Mouse (Mus musculus): Measurements from ENCODE around the gene Oip5. TPM values are rescaled to one million over a fixed set of nuclear protein-coding genes. Genes with fewer than 3 reads are reported as not detected.
"Not testable (repeated sequence)": the region's sequence is repeated elsewhere in the genome, so short reads cannot be mapped to it uniquely, and the experiment has no call there.

Gene Oip5
- polyA plus RNA-seq (2015; fragmentation: Nextera tagmentation; extraction: Ambion mirVana): 26.3 and 27.6 TPM in 2 replicates

GRCm38 (mm10) chr2:119618199-119618982 is at the start of gene Oip5, which contains the start of gene Nusap1:
Gene Oip5 (minus strand): TSS chr2:119618469.
Gene Nusap1 (plus strand): TSS chr2:119618298.
- Histone ChIP-seq H3K4me3 (peak within 1 kb of the TSS; percentile 67), H3K4me1 (peaks cover 43% of the 10 kb centered on the region), H3K9me3 (replicated peaks) (no peaks in the 10 kb centered on the region), H3K4me2 (peak within 1 kb of the TSS; percentile 90), H3K27me3 (no peaks in the 10 kb centered on the region), H3K9ac (peak within 1 kb of the TSS; percentile 77), H3K27ac (peak within 1 kb of the TSS; percentile 59), H3K36me3 (ENCODE audit: poor library complexity, severe bottlenecking) (peaks cover 6% of the 10 kb centered on the region)
- ATAC-seq: peak; percentile 100
- under 1% methylated on average over 55 of the region's 55 CpGs for WGBS

- H3K36me3 ChIP-seq (ENCODE audit: poor library complexity, severe bottlenecking); H3K4me3 ChIP-seq; H3K9me3 ChIP-seq (replicated peaks); ATAC-seq; H3K9ac ChIP-seq; H3K27me3 ChIP-seq; H3K4me2 ChIP-seq; H3K27ac ChIP-seq; H3K4me1 ChIP-seq: not testable (repeated sequence)
- 69% methylated on average over 21 of the region's 23 CpGs for WGBS
Measured at GRCm38 (mm10) chr2:119665744-119666143, 47.5 kb upstream of the Oip5 start.

DNA sequence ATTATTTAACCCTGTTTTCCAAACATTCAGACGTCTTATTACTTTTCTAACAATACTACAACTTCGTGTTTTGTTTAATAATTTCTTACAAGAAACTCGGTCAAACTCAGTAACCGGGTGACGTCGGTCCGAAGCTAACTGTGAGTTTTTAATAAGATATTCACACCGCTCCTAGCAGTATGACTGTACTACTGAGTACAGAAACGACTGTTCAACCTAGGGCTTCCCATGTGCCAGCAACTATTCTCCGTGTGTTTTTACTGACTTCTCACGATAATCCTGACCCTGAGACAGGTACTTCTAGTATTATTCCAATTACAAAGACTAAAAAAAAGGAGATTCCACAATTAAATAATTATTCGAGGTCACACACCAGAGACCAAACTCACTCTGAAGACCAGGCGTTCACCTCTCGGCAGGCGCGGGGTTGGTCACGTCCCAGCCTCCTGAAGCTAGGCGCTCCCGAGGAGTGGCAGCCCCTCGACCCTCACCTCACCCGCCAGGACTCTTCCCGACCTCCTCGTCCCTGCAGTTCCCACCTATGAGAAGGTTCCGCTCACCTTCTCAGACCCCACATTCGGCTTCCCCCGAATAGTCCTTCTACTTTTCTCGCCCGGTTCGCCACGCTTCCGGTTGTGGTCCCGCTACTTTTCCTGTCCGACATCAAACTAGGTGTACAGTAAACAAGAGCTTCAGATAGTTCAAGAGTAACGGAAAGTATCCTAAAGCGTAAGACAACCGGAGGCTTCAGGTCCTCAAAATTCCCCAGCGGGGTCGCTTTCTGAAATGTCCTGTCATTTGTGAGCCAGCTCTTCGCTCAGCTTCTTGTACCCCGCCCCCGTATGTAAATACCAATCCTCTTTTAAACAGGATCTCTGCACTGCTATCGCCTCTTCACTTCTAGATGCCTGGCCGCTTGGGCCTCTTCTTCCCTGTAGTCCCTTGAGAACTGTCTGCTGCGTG is 44.2 kb upstream of the Oip5 start, which contains the start of gene Ndufaf1:
Ndufaf1 (minus strand) TSS at position 608 of the 963 bp plus-strand sequence.
- no peaks in the 10 kb centered on the region for H3K9me3 ChIP-seq (replicated peaks)
- 1% methylated on average over 44 of the region's 44 CpGs for WGBS
- H3K27me3 ChIP-seq: no peaks in the 10 kb centered on the region
- no peak within 1 kb of the TSS for H3K27ac ChIP-seq
- peak within 1 kb of the TSS; percentile 87 for H3K9ac ChIP-seq
- H3K4me2 ChIP-seq: peak within 1 kb of the TSS; percentile 78
- peak within 1 kb of the TSS; percentile 83 for H3K4me3 ChIP-seq
- H3K4me1 ChIP-seq: peaks cover 9% of the 10 kb centered on the region
- ATAC-seq: peak; percentile 83
- H3K36me3 ChIP-seq (ENCODE audit: poor library complexity, severe bottlenecking): peaks cover 22% of the 10 kb centered on the region

DNA sequence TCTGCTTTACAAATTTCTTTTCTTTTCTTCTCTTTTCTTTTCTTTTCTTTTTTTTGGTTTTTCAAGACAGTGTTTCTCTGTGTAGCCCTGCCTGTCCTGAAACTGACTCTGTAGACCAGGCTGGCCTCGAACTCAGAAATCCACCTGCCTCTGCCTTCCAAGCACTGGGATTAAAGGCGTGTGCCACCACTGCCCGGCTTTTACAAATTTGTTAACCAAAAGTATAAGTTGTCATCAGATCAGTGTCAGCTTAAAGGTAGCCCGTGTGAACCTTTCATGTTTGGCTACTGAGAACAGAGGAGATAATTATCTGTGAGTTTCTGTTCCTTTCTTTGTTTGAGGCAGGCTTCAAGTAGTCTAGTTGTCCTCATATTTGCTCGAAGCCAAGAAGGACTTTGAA is 26.0 kb upstream of the Oip5 start:
- Histone ChIP-seq H3K27ac (no peak overlapping the region), H3K9ac (no peak overlapping the region), H3K27me3 (no peaks in the 10 kb centered on the region), H3K4me3 (no peak overlapping the region), H3K36me3 (ENCODE audit: poor library complexity, severe bottlenecking) (peaks cover 93% of the 10 kb centered on the region), H3K9me3 (replicated peaks) (no peaks in the 10 kb centered on the region), H3K4me1 (no peaks in the 10 kb centered on the region), H3K4me2 (no peak overlapping the region)
- ATAC-seq: no peak
- 92% methylated on average over 5 of the region's 5 CpGs for WGBS

GRCm38 (mm10) chr2:119641214-119641912 is 23.1 kb upstream of the Oip5 start:
- Histone ChIP-seq H3K9ac (no peak overlapping the region), H3K27ac (no peak overlapping the region), H3K27me3 (no peaks in the 10 kb centered on the region), H3K9me3 (replicated peaks) (no peaks in the 10 kb centered on the region), H3K4me2 (no peak overlapping the region), H3K36me3 (ENCODE audit: poor library complexity, severe bottlenecking) (peaks cover 95% of the 10 kb centered on the region), H3K4me1 (no peaks in the 10 kb centered on the region), H3K4me3 (no peak overlapping the region)
- ATAC-seq: no peak
- 91% methylated on average over 5 of the region's 5 CpGs for WGBS

- Histone ChIP-seq H3K4me3 (no peak overlapping the region), H3K4me1 (no peaks in the 10 kb centered on the region), H3K27me3 (no peaks in the 10 kb centered on the region), H3K36me3 (ENCODE audit: poor library complexity, severe bottlenecking) (peaks cover 92% of the 10 kb centered on the region), H3K4me2 (no peak overlapping the region), H3K9me3 (replicated peaks) (no peaks in the 10 kb centered on the region), H3K9ac (no peak overlapping the region), H3K27ac (no peak overlapping the region)
- WGBS: 81% methylated on average over 1 of the region's 1 CpGs
- no peak for ATAC-seq
Measured at GRCm38 (mm10) chr2:119636781-119637180, 18.5 kb upstream of the Oip5 start.

GRCm38 (mm10) chr2:119621302-119621701 is 3.0 kb upstream of the Oip5 start:
- peak overlapping the region; percentile 30; the same call in 1 of the 2 replicates for H3K9ac ChIP-seq
- H3K4me2 ChIP-seq: peak overlapping the region; percentile 47
- H3K4me1 ChIP-seq: peaks cover 45% of the 10 kb centered on the region
- peaks cover 31% of the 10 kb centered on the region for H3K36me3 ChIP-seq (ENCODE audit: poor library complexity, severe bottlenecking)
- ATAC-seq: no peak
- no peak overlapping the region for H3K27ac ChIP-seq
- H3K27me3 ChIP-seq: no peaks in the 10 kb centered on the region
- no peaks in the 10 kb centered on the region for H3K9me3 ChIP-seq (replicated peaks)
- WGBS: 96% methylated on average over 2 of the region's 2 CpGs
- peak overlapping the region; percentile 11; the same call in 1 of the 2 replicates for H3K4me3 ChIP-seq

DNA sequence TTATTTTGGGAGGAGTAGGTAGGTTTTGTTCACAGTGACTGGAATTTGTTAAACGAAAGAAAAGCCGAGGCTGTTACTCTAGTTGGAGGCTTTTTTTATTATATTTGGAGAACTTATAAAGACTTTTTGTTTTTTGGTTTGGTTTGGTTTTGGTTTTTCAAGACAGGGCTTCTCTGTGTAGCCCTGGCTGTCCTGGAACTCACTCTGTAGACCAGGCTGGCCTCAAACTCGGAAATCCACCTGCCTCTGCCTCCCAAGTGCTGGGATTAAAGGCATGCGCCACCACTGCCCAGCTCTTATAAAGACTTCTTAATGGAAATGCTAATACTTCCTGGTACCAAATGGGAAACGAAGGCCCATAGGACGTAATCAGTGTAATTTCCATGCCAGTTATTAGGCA is 733 bp upstream of the Oip5 start:
- Histone ChIP-seq H3K4me1 (peaks cover 46% of the 10 kb centered on the region), H3K27ac (peak overlapping the region; percentile 59; the same call in 1 of the 2 replicates), H3K36me3 (ENCODE audit: poor library complexity, severe bottlenecking) (peaks cover 12% of the 10 kb centered on the region), H3K4me2 (peak overlapping the region; percentile 90), H3K4me3 (peak overlapping the region; percentile 67), H3K9ac (peak overlapping the region; percentile 66)
- not testable (repeated sequence) for H3K27me3 ChIP-seq; ATAC-seq; H3K9me3 ChIP-seq (replicated peaks)
- whole genome bisulfite sequencing: 9% methylated on average over 6 of the region's 6 CpGs

DNA sequence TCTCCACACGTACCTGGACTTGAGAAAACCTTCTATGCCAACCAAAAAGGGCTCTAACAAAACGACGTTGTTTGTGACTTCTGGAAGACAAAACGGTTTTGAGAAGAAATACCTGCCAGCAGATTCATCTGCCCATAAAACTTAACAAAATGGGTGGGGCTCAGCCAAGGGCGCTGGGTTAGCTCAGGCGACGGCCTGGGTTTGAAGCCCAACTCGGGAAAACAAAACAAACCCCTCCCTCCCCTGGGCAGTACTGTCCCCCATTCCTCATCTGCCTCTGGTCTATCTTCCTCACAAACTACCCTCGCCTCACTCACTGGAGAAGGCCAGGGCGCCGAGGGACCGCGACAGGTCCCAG is 449 bp downstream of the Oip5 start:
- under 1% methylated on average over 13 of the region's 13 CpGs for WGBS
- no peaks in the 10 kb centered on the region for H3K9me3 ChIP-seq (replicated peaks)
- peaks cover 42% of the 10 kb centered on the region for H3K4me1 ChIP-seq
- H3K36me3 ChIP-seq (ENCODE audit: poor library complexity, severe bottlenecking): peaks cover 3% of the 10 kb centered on the region; the same call in 1 of the 2 replicates
- no peaks in the 10 kb centered on the region for H3K27me3 ChIP-seq
- H3K4me3 ChIP-seq: peak overlapping the region; percentile 67
- no peak overlapping the region; the same call in 1 of the 2 replicates for H3K27ac ChIP-seq
- peak overlapping the region; percentile 77 for H3K9ac ChIP-seq
- no peak for ATAC-seq
- H3K4me2 ChIP-seq: peak overlapping the region; percentile 90

DNA sequence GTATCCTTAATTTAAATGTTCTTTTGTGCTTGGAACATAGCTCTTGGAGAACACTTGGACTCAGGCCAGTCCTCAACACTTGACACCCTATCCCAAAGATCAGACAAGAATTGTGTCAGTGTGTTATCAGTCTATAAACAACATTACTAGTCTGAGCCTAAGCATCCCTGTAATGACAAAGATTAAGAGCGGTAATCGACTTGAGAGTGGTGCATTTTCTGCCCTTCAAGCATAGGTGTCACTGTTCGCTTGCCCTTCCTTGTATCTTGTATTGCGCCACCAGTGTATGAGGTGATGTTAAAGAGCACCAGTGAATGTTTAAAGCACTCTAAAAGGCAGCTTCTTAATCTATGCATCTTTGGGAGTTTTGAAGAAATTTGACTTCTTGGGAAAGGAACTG is 11.2 kb downstream of the Oip5 start:
- WGBS: 93% methylated on average over 4 of the region's 4 CpGs
- H3K27ac ChIP-seq: no peak overlapping the region
- no peaks in the 10 kb centered on the region for H3K27me3 ChIP-seq
- no peak overlapping the region for H3K4me2 ChIP-seq
- no peak for ATAC-seq
- H3K4me1 ChIP-seq: no peaks in the 10 kb centered on the region
- no peak overlapping the region for H3K4me3 ChIP-seq
- H3K36me3 ChIP-seq (ENCODE audit: poor library complexity, severe bottlenecking): peaks cover 68% of the 10 kb centered on the region
- H3K9me3 ChIP-seq (replicated peaks): no peaks in the 10 kb centered on the region
- H3K9ac ChIP-seq: no peak overlapping the region

GRCm38 (mm10) chr2:119605361-119605973 is 12.8 kb downstream of the Oip5 start:
- no peak for ATAC-seq
- peaks cover 71% of the 10 kb centered on the region for H3K36me3 ChIP-seq (ENCODE audit: poor library complexity, severe bottlenecking)
- 93% methylated on average over 6 of the region's 6 CpGs for WGBS

More at GRCm38 (mm10) chr2:119605361-119605973, 12.8 kb downstream of the Oip5 start:
- H3K27me3 ChIP-seq: no peaks in the 10 kb centered on the region
- H3K4me2 ChIP-seq: no peak overlapping the region
- H3K9me3 ChIP-seq (replicated peaks): no peaks in the 10 kb centered on the region
- H3K9ac ChIP-seq: no peak overlapping the region
- no peak overlapping the region for H3K4me3 ChIP-seq
- no peak overlapping the region for H3K27ac ChIP-seq
- peaks cover 9% of the 10 kb centered on the region; the same call in 1 of the 2 replicates for H3K4me1 ChIP-seq
